Mouse (Mus musculus): ENCODE results near the gene St6galnac4. TPM values are rescaled to one million over a fixed set of nuclear protein-coding genes. Genes with fewer than 3 reads are reported as not detected.
A peak's percentile ranks its signal among the peaks of the same experiment; 100 is the strongest.

Gene St6galnac4
- polyA plus RNA-seq, 1 experiment from 2014 or later = 28.8 TPM

- TF ChIP-seq CTCF (IDR thresholded peaks at IDR 0.05) = no peak
- ATAC-seq (no peak), DNase-seq (ENCODE audit: low read depth, low spot score) (no peak)
- no peaks in the 10 kb centered on the region for H3K27me3 ChIP-seq
- ChIA-PET POLR2A (interaction anchor here (1.5 kb wide), 1 partner anchor 16 kb away, joined by 3 read pairs; no protein-coding TSS in a partner anchor), CTCF (interaction anchor here (0.7 to 2.1 kb wide), 5 partner anchors 11 to 35 kb away, joined by 3 to 5 read pairs (median 3); partner anchors contain the start of genes 9430097D07Rik and Ak1)
- in situ Hi-C loops (cut with MboI; ENCODE audit: low pct_unique_long_range_greater_than_20kb) = no loop called here
These were observed 23.8 kb downstream of the St6galnac4 start for GRCm38 (mm10) chr2:32610610-32611229.

DNA sequence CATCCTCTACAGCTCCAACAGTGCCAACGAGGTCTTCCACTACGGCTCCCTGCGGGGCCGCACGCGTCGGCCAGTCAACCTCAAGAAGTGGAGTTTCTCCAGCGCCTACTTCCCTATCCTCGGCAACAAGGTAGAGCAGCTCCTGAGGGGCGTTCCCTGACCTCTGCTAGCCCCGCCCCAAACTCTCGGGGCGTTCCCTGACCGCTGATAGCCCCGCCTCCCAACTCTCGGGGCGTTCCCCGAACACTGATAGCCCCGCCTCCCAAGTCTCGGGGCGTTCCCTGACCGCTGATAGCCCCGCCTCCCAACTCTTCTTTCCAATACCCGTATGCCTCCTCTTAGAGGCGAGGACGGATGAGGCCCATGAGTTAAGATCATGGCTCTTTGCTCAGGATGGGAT is 25.4 kb downstream of the St6galnac4 start:
- ATAC-seq (no peak), DNase-seq (ENCODE audit: low read depth, low spot score) (no peak)
- ChIA-PET POLR2A (no interaction called here), CTCF (interaction anchor here (1.5 kb wide), 1 partner anchor 29 kb away, joined by 5 read pairs; no protein-coding TSS in a partner anchor)
- no peaks in the 10 kb centered on the region for H3K27me3 ChIP-seq
- in situ Hi-C loops (cut with MboI; ENCODE audit: low pct_unique_long_range_greater_than_20kb) = no loop called here
- no peak for TF ChIP-seq CTCF (IDR thresholded peaks at IDR 0.05)

GRCm38 (mm10) chr2:32617109-32617508 is 30.2 kb downstream of the St6galnac4 start:
- ATAC-seq (no peak), DNase-seq (ENCODE audit: low read depth, low spot score) (no peak)
- in situ Hi-C loops (cut with MboI; ENCODE audit: low pct_unique_long_range_greater_than_20kb) = no loop called here
- CTCF ChIA-PET = interaction anchor here (1.7 to 2.0 kb wide), 2 partner anchors 15 to 34 kb away, joined by 5 to 7 read pairs; no protein-coding TSS in a partner anchor
- no peaks in the 10 kb centered on the region for H3K27me3 ChIP-seq
- TF ChIP-seq CTCF (IDR thresholded peaks at IDR 0.05) = no peak
- POLR2A ChIA-PET = no interaction called here

DNA sequence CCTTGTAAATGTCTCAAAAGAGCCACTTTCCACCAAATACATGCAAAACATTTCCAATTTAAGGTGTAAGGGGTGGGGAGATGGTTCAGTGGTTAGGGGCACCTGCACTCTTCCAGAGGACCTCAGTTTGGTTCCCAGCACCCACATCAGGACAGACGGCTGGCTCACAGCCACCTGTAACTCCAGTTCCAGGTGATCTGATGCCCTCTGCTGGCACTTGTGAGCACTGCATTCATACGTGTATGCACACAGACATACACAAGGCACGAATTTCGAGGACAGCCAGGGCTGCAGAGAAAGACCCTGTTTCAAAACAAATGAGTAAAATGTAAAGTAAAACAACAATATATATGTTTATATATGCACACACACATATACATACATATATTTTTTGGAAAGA is 30.7 kb downstream of the St6galnac4 start:
- no peaks in the 10 kb centered on the region for H3K27me3 ChIP-seq
- ChIA-PET POLR2A (no interaction called here), CTCF (interaction anchor here (1.7 to 2.0 kb wide), 2 partner anchors 14 to 34 kb away, joined by 5 to 7 read pairs; no protein-coding TSS in a partner anchor)
- no peak for ATAC-seq
- in situ Hi-C loops (cut with MboI; ENCODE audit: low pct_unique_long_range_greater_than_20kb) = no loop called here
- TF ChIP-seq CTCF (IDR thresholded peaks at IDR 0.05) = no peak
- no peak for DNase-seq (ENCODE audit: low read depth, low spot score)

DNA sequence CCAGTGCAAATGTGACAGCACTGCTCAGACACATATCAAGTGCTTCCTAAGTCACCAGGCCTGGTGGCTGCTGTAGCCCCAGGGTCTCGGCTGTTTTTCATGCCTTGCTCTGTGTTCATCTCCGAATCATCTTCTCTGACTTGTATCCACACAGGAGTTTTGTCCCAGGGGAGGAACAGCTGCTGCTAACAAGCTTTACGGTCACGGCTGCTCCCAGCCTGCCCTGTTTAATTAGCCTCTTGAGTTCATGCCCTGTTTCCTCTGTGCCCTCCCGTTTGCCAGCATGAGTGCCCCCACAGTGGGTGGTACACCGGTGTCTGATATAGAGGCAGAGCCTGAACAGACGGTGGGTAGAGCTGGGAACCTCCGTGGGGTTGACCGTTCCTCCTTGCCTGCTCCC is 31.2 kb downstream of the St6galnac4 start:
- ChIA-PET CTCF (no interaction called here), POLR2A (no interaction called here)
- no peak for ATAC-seq
- no peak for DNase-seq (ENCODE audit: low read depth, low spot score)
- in situ Hi-C loops (cut with MboI; ENCODE audit: low pct_unique_long_range_greater_than_20kb) = no loop called here
- no peaks in the 10 kb centered on the region for H3K27me3 ChIP-seq
- no peak for TF ChIP-seq CTCF (IDR thresholded peaks at IDR 0.05)

- H3K27me3 ChIP-seq = no peaks in the 10 kb centered on the region
- DNase-seq (ENCODE audit: low read depth, low spot score) (no peak), ATAC-seq (peak; percentile 14)
- POLR2A ChIA-PET = no interaction called here
- in situ Hi-C loops (cut with MboI; ENCODE audit: low pct_unique_long_range_greater_than_20kb) = no loop called here
- TF ChIP-seq CTCF (IDR thresholded peaks at IDR 0.05) = no peak
- CTCF ChIA-PET = interaction anchor here (0.9 kb wide), 1 partner anchor 10 kb away, joined by 3 read pairs; no protein-coding TSS in a partner anchor
These were observed 34.0 kb downstream of the St6galnac4 start for GRCm38 (mm10) chr2:32620682-32621516.

DNA sequence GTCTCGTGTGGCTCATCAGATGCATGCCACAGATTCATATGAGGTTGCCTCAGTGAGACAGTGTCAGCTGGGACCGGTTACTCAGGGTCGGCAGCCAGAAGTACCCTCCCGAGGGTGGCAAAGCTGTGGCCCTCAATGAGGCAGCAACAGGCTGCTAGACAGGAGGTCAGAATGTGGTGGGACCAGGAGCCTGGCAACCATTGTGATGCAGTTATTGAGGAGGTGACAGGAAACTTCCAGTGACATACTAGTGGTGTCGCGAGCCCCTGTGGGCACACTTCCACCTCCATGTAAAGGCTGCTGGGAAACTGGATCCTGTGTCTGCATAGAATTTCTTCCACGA is 34.6 kb downstream of the St6galnac4 start, which contains the start of gene Ak1:
Gene Ak1, plus strand, starts transcription at position 242 of the 343 bp plus-strand sequence.
- ChIA-PET POLR2A (no interaction called here), CTCF (interaction anchor here (0.9 kb wide), 1 partner anchor 11 kb away, joined by 3 read pairs; no protein-coding TSS in a partner anchor)
- in situ Hi-C loops (cut with MboI; ENCODE audit: low pct_unique_long_range_greater_than_20kb) = no loop called here
- peak; percentile 24 for ATAC-seq
- H3K27me3 ChIP-seq = no peaks in the 10 kb centered on the region
- DNase-seq (ENCODE audit: low read depth, low spot score) = no peak
- TF ChIP-seq CTCF (IDR thresholded peaks at IDR 0.05) = no peak

GRCm38 (mm10) chr2:32624111-32624748 is 37.3 kb downstream of the St6galnac4 start:
- ATAC-seq (no peak), DNase-seq (ENCODE audit: low read depth, low spot score) (no peak)
- no peak for TF ChIP-seq CTCF (IDR thresholded peaks at IDR 0.05)
- ChIA-PET POLR2A (no interaction called here), CTCF (interaction anchor here (1.0 to 2.3 kb wide), 4 partner anchors 16 to 65 kb away, joined by 3 to 10 read pairs (median 3); partner anchors contain the start of genes 9430097D07Rik and Pip5kl1)
- in situ Hi-C loops (cut with MboI; ENCODE audit: low pct_unique_long_range_greater_than_20kb) = no loop called here
- no peaks in the 10 kb centered on the region for H3K27me3 ChIP-seq

DNA sequence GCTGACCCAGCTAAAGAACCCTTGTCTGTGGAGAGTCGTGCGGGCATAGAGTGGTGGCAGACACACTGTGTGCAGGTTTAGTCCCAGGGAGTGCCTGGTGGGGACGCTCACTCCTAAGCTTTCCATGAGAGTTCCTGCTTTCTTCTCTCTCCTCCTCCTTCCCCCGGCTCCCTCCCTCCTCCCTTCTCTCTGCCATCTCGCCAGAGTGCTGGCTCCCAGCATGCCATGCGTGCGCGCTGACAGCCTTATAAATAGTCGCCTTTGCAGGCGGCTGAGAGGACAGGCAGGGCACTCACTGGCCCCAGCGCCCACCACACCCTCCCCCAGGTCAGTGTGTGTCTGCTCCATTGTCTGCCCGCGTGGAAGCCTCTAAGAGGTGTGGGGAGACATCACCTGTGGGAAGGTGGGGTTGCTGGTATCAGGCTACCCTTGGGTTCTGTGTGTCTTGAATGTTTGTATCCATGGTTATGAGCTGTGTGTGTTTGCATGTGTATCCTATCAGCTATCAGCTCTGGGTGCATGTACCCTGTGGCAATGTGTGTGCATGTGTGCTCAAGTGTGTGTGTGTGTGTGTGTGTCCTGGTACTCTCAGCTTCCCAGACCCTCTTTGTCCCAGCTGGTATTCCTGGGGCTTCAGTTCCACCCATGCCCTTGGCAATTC is 38.4 kb downstream of the St6galnac4 start:
- in situ Hi-C loops (cut with MboI; ENCODE audit: low pct_unique_long_range_greater_than_20kb) = no loop called here

More for the DNA sequence above, 38.4 kb downstream of the St6galnac4 start:
- CTCF ChIA-PET = interaction anchor here (1.0 to 2.3 kb wide), 5 partner anchors 15 to 64 kb away, joined by 3 to 10 read pairs (median 3); partner anchors contain the start of genes 9430097D07Rik and Pip5kl1
- TF ChIP-seq CTCF (IDR thresholded peaks at IDR 0.05) = no peak
- no peak for ATAC-seq
- no peaks in the 10 kb centered on the region for H3K27me3 ChIP-seq
- POLR2A ChIA-PET = no interaction called here
- DNase-seq (ENCODE audit: low read depth, low spot score) = no peak
